Mouse (Mus musculus): Measurements from ENCODE around the gene Faap100.
"Not testable (repeated sequence)": the region's sequence is repeated elsewhere in the genome, so short reads cannot be mapped to it uniquely, and the experiment has no call there.

The Faap100 gene

DNA sequence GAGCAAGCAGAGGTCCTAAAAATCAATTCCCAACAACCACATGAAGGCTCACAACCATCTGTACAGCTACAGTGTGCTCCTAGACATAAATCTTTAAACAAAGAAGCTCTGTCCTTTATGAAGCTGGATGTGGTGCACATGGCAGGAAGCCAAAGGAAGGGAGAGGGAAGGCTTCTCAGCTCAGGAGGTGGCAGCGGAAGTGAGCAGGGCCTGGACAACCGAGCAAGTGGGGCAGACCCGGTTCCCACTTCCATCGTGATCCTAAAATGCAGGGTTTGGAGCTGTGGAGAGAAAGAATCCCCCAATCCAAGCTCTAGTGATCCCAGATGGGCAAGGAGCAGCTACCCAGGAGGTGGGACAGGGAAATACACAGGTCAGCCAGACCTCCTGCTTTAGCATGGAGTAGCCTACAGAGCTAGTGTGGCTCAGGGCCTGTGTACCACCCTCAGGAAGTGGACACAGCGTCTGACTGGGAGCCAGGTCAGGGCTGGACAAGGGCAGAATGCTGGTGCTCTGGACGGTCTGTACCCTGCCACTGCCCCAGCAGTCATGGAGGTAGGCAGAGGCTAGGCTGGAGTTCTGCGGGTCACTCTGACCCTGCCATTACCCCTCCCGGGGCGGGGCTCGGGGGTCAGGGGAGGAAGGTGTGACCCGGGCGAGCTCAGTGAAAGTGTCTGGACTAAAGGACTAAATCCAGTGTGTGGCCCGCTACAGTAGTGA, 25.8 kb downstream of the Faap100 start:
- in situ Hi-C loops (cut with MboI, MseI), result loop anchor here in 1 of 2 experiments (5.0 kb wide), 1 partner anchor 45 kb away; no protein-coding TSS in a partner anchor

DNA sequence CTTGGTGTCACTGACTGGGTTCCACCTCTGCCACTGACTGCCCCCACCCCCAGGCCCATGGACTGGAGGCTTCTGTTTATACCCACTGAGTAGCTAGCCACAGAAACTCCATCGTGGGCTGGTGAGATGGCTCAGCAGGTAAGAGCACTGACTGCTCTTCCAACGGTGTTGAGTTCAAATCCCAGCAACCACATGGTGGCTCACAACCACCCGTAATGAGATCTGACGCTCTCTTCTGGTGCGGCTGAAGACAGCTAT, 26.5 kb downstream of the Faap100 start:
- in situ Hi-C loops (cut with MboI, MseI), result loop anchor here in 1 of 2 experiments (5.0 kb wide), 1 partner anchor 45 kb away; no protein-coding TSS in a partner anchor

DNA sequence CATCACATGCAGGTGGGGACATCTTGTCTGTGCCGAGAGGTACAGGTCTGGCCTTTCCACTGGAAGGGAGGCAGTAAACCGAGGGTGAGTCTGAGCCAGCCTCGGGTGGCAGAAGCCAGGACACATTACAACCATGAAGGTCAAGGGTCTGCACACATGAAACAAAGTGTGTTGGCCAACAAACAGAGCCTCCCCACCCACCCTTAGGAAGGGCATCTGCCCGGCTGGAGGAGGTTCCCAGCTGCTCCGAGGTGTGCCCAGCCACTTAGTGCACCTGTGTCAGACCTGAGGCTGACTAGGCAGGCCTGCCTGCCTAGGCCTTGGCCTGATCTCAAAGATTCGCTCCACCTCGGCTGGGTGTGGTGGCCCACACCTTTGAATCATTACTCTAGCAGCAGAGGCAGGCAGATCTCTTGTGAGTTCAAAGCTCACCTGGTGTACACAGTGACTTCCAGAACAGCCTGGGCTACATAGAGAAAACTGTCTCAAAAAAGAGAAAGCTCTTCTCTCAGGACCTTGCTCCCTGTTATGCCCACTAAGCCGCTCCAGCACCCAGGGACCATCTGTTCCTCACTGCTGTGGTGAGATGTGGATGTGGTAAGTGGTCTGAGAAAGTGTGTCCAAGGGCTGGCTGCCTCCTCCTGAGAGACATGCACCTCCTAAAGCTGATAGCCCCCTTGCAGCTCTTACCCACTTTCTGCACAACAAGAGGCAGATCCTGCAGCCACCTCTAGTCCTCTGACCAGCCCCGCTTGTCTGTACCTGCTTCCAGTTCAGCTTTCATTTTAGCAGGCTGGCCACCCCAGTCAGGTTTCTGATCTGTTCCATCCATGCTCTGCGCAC, 27.1 kb downstream of the Faap100 start:
- in situ Hi-C loops (cut with MboI, MseI), result loop anchor here in 1 of 2 experiments (5.0 kb wide), 1 partner anchor 44 kb away; no protein-coding TSS in a partner anchor

DNA sequence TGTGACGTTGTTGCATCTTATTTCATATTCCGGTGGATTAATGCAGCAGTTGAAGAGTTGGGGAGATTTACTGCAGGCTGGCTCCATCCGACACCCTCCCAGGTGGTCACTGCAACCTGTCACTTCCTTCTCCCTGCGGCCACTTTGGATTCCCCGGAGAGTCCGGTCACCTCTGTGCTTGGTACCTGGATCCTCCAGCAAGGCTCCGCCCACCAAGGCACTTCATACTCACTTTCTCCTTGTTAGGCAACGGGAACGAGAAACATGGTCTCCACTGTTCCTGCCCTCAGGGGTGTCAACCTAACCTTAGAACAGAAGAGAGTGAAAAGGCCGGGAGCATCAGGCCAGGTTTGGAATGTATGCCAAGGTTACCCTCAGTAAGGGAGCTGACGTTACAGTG, 27.9 kb downstream of the Faap100 start:
- in situ Hi-C loops (cut with MboI, MseI), result loop anchor here in 1 of 2 experiments (5.0 kb wide), 1 partner anchor 43 kb away; no protein-coding TSS in a partner anchor

DNA sequence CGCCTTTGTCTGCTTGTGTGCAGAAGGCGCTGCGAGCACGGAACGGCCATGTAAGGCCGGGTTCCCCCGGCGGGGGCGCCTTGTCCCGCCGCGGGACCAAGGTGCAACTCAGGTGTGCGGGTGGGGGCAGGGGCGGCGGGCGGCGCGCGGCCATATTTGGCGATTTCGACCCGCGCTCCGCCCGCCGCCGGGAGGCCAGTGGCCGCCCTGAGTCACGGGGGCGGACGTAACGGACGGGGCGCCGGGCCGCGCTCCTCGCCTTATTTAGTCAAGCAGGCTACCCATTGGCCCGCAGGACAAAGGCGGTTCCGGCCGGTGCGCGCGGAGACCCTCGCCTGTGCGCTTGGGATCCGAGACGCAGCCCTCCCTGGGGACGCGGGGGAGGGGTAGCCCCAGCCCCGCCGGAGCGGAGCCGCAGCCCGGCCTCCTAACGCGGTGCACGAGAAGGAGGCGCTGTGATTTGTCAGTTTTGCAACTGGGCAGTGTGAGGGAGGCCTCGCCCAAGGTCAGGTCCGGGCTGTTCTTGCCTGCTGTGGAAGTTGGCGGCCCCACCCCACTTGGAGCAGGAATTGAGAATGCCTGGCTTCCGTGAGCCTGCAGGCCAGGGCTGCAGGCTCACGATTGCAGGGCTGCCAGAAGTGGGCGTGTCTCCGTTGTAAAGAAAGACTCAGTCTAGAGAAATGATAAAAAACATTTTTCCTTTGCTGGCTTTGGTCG, 28.4 kb downstream of the Faap100 start:
- in situ Hi-C loops (cut with MboI, MseI), result loop anchor here in 1 of 2 experiments (5.0 kb wide), 1 partner anchor 43 kb away; no protein-coding TSS in a partner anchor

DNA sequence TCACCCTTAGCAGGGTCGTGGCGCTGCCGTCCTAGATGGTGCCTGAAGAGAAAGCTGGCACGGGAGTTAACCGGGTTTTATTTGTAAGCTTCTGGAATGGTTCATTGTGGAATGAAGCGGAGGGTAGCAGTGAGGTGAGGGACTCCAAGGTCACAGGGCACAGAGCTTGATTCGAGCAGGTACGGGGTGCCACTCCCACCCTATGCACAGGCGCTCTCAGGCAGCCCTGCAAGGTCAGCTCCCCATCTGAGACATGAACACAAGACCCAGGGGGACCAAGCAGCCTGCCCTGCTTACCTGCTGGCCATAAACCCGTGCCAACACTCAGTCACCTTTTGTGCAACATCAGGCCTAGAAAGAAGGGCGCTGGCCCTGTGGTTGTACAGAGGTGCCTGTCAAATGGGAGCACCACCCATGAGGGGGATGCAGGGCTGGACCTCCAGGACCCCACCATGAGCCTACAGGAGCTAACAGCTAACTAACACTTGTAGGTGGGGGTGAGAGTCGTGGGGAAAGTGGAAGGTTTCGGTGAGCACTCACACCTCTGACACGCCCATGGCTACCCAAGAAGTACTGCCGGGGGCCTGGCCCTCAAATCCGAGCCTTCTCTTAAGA, 29.1 kb downstream of the Faap100 start:
- in situ Hi-C loops (cut with MboI, MseI), result no loop called here

DNA sequence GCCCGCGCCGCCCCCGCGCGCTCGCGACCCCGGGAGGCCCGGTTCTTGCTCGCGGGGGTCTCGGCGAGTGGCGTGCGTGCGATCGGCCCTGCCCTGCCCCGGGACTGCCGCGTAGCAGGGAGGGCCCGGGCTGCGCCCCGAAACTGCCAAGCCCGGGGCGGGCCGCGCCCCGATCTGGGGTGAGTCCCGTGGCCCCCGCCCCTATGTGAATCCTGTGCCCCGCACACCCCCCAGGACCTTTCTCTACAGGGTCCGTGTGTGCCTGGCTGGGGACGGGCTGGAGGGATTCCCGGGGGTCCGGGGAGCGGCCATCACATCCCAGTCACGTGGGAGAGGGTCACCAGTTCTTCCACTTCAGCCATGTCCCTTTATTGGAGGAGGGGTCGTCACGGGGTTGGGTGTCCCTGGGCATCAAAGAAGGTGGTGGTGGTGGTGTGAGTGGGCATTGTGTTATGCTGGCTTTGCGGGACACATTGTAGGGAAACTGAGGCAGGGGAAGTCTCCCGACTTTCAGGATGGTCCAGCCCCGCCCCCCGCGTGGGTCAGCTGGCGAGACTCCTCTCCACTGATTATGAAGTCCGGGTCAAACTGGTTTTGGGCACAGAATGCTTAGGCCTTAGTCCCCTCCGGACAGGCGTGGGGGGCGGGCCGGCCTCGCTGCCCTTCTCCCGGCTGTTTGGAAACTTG, 29.7 kb downstream of the Faap100 start:
- in situ Hi-C loops (cut with MboI, MseI), result no loop called here

DNA sequence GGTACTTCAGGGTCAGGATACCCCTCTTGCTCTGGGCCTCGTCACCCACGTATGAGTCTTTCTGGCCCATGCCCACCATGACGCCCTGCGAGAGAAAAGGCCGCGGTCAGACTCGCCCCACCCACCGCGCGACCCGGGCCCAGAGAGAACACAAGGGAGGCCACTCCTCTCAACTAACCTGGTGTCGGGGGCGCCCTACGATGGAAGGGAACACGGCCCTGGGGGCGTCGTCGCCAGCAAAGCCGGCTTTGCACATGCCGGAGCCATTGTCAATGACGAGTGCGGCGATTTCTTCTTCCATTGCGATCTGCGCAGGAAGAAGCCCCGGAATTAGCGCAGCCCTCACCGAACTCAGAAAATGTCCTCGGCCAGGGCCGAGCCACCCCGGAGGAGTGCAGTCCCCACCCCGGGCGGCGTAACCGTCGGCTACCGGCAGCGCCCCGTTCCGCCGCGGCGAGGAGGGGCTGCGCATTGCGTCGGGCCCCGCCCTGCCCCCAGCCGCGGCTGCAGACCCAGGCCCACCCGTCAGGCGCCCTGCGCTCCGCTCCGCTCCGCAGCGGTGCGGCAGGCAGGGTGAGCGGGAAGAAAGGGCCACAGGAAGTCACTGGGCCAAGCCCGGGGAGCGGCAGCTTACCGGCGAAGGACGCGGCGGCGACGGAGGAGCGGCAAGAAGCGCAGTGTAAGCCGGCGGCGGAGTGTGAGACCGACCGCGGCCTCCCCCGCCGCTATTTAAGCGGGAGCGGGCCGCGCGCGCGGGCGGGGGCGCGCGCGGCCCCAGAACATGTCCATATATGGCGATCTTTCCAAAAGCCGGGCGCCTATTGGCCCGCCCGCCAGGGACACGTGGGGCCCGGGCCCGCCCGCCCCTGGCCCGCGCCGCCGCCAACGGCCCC, 30.5 kb downstream of the Faap100 start, which contains the start of gene Actg1:
Gene Actg1 (minus strand): TSS at position 752 of the 893 bp plus-strand sequence.
- in situ Hi-C loops (cut with MboI, MseI), result no loop called here

DNA sequence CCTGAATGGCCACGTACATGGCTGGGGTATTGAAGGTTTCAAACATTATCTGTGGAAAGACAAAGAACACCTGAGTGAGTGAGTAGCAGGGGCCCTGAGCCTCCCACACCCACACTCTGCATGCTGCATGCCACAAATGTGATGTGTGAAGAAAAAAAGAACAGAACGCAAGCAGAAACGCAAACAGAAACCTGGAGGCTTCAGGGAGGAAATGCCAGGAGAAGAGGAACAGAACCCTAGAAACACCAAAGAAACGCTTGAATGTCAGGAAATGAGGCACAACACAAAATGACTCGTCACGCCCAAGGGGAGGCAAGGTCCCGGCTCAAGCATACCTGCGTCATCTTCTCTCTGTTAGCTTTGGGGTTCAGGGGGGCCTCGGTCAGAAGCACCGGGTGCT, 31.3 kb downstream of the Faap100 start:
- in situ Hi-C loops (cut with MboI, MseI), result no loop called here

DNA sequence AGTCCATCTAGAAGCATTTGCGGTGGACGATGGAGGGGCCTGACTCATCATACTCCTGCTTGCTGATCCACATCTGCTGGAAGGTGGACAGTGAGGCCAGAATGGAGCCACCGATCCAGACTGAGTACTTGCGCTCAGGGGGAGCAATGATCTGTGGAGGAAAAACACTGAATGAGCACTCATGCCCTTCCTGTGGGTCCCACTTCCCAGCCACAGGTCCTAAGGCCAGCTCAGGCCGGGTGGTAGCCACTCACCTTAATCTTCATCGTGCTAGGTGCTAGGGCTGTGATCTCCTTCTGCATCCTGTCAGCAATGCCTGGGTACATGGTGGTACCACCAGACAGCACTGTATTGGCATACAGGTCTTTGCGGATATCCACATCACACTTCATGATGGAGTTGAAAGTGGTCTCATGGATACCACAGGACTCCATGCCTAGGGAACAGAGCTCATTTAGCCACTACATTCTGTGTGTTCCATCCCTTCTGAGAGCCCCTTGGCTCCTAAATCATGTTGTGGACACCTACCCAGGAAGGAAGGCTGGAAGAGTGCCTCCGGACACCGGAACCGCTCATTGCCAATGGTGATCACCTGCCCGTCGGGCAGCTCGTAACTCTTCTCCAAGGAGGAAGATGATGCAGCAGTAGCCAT, 32.1 kb downstream of the Faap100 start:
- in situ Hi-C loops (cut with MboI, MseI), result not testable (repeated sequence)

DNA sequence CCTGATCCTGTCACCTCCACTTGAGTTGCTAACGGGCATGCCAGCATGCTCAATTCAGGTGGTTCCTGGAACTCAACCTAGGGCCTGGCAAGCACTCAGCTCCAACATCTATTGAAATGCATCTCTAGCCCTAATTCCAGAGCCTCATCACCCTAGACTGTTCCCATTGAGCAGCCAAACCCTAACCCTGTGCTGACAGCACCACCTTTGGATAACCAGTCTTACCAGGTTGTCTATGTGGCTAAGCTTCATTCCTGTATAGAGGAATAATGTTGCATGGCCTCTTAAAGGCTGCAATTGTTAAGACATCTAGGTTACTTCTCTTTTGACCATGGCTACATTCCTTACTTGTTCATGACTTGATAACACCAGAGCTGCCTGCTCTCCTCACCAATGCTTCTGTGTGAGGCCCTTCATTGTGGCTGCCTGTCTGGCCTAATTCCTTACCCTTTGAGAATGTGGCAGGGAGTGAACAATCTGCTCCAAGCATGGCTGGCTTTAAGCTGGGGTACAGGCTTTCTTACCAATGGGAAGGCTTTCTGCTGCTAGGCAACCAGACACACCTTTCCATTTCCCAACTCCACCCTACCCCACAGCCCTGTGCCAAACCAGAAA, 33.4 kb downstream of the Faap100 start:
- in situ Hi-C loops (cut with MboI, MseI), result no loop called here

DNA sequence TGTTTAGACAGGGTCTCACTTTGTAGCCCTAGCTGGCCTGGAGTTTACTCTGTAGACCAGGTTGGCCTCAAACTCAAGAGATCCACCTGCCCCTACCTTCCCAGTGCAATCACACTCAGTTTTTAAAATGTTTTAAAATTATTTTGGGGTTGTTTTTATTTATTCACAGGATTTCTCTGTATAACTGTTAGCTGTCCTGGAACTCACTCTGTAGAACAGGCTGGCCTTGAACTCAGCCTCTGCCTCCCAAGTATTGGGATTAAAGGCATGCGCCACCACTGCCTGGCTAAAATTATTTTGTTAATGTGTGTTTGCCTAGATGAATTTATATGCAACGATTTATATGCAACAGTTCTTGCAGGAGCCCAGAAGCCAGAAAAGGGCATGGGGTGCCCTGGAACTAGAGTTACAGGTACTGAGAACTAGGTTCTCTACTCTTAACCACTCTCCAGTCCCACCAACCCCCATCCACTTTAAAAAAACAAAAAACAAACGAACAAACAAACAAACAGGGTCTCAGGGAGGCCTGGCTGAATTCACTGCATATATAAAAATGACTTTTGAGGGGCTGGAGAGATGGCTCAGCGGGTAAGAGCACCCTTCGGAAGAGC, 34.1 kb downstream of the Faap100 start:
- in situ Hi-C loops (cut with MboI, MseI), result no loop called here

DNA sequence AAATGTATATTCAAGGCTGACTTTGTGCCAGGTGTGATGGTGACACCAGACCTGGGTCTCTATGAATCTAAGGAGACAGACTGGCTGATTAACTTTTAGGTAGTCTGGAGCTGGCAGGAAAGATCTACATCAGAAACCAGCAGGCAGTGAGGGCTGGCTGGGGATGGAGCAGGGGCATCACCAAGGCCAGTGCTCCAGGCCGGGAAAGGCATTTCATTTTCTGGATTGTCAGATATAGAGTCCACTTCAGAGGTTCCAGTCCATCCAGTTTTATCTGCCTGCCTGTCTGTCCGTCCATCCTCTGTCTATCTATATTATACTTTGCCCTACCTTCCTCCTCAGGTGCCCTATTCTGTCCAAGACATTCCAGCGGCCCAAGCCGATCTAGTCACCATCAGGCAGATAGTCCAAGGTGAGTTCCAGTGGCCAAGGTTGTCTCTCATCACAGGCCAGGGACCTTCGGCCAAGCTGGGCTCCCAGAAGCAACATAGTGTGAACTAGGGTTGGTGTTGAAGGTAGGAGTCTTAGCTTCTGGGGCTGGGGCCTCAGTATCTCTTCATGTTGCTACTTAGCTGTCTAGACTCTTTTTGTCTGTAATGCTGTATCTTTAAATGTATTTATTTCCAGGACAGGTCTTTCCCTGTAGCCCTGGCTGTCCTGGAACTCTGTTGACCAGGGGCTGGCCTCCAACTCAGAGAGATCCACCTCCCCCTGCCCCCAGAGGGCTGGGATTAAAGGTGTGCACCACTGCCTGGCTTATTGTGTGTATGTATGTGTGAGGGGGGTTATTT, 34.9 kb downstream of the Faap100 start:
- in situ Hi-C loops (cut with MboI, MseI), result no loop called here

DNA sequence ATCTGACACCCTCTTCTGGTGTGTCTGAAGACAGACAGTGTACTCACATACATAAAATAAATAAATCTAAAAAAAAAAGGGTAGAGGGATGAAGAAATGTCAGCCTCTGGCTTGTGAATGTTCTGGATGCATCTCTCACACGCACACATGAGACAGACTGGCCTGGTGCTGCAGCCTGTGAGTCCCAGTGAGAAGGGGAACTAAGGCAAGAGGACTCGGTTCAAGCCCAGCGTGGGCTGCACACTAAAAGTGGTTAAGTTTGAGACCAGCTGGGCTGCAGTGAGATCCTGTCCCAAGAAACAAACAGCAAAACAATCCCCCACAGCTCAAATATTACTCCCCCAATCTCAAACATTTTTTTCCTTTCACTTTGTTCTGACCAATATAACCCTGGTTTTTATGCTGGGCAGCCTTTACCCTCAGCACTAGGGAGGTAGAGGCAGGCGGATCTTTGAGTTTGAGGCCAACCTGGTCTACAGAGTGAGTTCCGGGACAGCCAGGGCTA, 35.9 kb downstream of the Faap100 start:
- in situ Hi-C loops (cut with MboI, MseI), result no loop called here

DNA sequence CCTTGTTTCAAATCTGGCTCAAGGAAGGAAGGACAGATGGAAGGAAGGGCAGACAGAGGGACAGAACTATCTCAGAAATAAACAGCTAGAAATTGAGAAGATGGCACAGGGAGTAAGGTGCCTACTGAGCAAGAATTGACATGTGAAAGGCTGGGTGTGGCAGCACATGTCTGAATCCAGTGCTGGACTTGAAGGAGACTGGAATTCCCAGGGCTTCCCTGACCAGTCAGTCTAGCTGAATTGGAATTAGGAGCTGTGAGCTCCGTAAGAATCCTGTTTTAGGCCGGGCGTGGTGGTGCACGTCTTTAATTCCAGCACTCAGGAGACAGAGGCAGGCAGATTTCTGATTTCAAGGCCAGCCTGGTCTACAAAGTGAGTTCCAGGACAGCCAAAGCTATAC, 36.9 kb downstream of the Faap100 start:
- in situ Hi-C loops (cut with MboI, MseI), result no loop called here

DNA sequence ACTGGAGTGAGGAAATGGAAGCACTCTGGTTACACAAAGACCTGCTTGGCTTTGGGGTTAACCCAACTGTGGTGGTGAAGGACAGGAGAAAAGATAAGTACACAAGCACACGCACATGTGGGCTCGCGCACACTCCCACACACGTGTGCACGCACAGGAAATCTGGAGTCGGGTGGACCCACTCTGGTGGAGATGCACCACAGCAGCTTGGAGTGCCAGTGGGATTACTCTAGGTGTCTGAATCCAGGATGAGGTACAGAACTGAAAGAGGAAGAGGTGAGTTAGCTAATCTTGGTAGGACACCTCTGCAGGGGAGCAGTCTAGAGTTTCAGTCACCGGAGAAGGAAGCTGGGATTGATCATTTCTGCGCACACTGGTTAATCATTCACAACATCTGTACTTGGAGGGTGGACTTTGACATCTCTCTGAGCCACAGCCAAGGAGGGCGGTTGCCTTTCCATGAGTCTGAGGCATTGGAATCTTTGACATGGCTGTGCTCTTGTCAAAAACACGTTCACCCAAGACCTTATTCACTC, 38.5 kb downstream of the Faap100 start:
- in situ Hi-C loops (cut with MboI, MseI), result no loop called here

DNA sequence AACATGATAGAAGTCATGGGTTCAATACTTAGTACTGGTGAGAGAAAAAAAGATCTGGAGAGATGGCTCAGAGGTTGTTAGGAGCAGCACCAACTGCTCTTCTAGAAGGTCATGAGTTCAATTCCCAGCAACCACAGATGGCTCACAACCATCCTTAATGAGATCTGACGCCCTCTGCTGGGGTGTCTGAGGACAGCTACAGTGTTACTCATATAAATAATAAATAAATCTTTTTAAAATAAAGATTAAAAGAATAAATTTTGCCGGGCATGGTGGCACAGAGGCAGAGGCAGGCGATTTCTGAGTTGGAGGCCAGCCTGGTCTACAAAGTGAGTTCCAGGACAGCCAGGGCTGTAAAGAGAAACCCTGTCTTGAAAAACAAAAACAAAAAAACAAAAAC, 39.8 kb downstream of the Faap100 start:
- in situ Hi-C loops (cut with MboI, MseI), result no loop called here
